Mouse (Mus musculus) embryonic fibroblast, embryonic 13.5 days (primary cell): ENCODE results near the gene Acot1. TPM values are rescaled to one million over a fixed set of nuclear protein-coding genes. Genes with fewer than 3 reads are reported as not detected.
"Not testable (repeated sequence)": the region's sequence is repeated elsewhere in the genome, so short reads cannot be mapped to it uniquely, and the experiment has no call there.

Experiments
- H3K27ac ChIP-seq: 2 replicates; pipeline ENCODE4 v1.5.1; 2012; ENCODE audit warnings: low read length, control low read depth, inconsistent platforms; ENCODE audit not compliant: insufficient read depth
- H3K4me1 ChIP-seq: 2 replicates; pipeline ENCODE4 v1.6.1; 2011; ENCODE audit warnings: low read length; ENCODE audit not compliant: control insufficient read depth, insufficient read depth
- H3K4me3 ChIP-seq: 2 replicates; pipeline ENCODE4 v1.5.1; 2011; ENCODE audit warnings: mild to moderate bottlenecking, control low read depth, low read length; ENCODE audit not compliant: insufficient read depth
- CTCF ChIP-seq: IDR thresholded peaks from 2 replicates; pipeline ENCODE4 v1.5.1; 2011; ENCODE audit warnings: mild to moderate bottlenecking, control low read depth, low read length, moderate library complexity, borderline replicate concordance; ENCODE audit not compliant: insufficient read depth
- POLR2A ChIP-seq: IDR thresholded peaks from 2 replicates; pipeline ENCODE4 v1.6.1; 2011; ENCODE audit warnings: low read depth, mild to moderate bottlenecking, control low read depth, low read length, moderate library complexity
- polyA plus RNA-seq: library from polyadenylated mRNA; stranded (reverse); fragments of >200 nt; gene quantifications from 2 replicates; pipeline ENCODE4 v1.2.4, GENCODE M21; 2011; ENCODE audit warnings: low read depth; ENCODE audit not compliant: missing spikeins, insufficient read length

The Acot1 gene
- polyA plus RNA-seq = 7.0 and 12.4 TPM in 2 replicates

DNA sequence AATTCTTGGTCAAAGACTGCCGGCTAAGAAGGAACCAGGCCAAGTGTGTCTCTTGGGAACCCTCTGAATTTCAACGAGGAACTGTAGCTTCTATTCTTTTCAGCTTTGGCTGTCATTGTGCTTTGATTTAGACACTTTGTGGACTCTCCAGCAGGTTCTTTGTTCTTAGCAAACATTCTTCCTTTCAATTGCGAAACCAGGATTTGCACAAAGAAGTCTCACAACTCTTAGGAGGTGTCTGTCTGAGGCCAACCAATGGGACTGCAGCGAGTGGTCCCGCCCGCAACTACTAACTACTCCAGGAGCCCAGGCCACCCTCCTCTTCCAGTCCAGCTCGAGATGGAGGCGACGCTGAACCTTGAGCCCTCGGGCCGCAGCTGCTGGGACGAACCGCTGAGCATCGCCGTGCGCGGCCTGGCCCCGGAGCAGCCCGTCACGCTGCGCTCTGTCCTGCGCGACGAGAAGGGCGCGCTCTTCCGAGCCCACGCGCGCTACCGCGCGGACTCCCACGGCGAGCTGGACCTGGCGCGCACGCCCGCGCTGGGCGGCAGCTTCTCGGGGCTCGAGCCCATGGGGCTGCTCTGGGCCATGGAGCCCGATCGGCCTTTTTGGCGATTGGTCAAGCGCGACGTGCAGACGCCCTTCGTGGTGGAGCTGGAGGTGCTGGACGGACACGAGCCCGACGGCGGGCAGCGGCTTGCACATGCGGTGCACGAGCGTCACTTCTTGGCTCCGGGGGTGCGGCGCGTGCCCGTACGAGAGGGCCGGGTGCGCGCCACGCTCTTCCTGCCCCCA, at the start of gene Acot1:
Gene Acot1 (plus strand): TSS at position 320 of the 795 bp plus-strand sequence.
- H3K4me1 ChIP-seq, H3K27ac ChIP-seq: not testable (repeated sequence)
- TF ChIP-seq POLR2A = peak; percentile 68
- peak within 1 kb of the TSS; percentile 26 for H3K4me3 ChIP-seq

DNA sequence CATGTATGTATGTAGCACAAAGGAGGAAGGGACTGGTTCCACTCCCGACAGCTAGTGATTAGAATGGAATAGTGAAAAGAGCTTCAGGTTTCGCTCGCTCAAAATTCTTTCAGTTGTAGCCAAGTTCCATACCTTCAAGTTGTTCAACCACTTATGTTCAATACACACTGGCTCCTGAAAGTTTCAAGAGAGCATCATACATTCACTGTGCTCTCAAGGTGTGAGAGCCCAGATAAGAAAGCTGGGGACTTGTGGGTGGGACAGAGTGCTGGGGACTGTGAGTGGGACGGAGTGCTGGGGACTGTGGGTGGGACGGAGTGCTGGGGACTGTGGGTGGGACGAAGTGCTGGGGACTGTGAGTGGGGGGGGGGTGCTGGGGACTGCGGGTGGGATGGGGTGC, 44.1 kb upstream of the Acot1 start:
- Histone ChIP-seq H3K4me1 (no peaks in the 10 kb centered on the region), H3K4me3 (no peak overlapping the region), H3K27ac (no peak overlapping the region)
- no peak for TF ChIP-seq POLR2A
- no peak for TF ChIP-seq CTCF

DNA sequence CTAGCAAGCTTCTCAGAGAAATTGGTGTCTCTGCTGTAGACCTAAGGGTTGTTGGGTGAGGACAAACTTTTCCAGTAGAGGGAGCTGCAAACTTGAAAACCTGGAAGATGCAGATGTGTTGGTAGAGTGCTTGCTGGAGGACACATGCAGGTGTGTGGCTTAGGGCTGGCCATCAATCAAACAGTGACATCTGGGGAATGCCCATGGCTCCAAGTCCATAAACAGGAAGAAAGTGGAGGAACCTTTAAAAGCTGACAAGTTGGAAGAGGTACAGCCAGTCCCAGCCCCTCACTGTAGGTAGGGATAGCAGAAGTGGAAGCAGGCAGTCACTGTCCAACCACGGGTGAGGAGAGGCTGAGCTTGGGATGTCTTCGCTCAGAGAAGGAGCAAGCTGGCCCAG, 37.2 kb upstream of the Acot1 start:
- TF ChIP-seq CTCF (no peak), POLR2A (no peak)
- H3K27ac ChIP-seq = no peak overlapping the region
- no peak overlapping the region for H3K4me3 ChIP-seq
- no peaks in the 10 kb centered on the region for H3K4me1 ChIP-seq

DNA sequence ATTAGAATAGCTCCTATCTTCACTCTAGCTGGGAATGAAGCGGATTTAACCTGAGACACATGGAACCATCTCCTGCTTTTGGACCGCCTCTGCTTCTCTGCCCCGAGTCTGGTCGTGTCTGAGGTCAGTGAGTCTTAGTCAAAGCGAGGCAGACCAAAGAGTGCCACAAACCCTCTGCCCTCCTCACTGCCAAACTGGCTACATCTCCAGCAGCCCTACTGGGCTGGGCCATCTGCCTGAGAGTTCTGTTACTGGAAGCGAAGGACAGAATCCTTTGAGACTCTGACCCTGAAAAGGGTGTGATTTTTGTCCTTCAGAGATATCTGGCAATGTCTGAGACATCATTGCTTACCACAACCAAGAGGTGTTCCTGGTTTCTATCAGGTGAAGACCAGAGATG, 30.4 kb upstream of the Acot1 start:
- TF ChIP-seq POLR2A (no peak), CTCF (no peak)
- H3K4me3 ChIP-seq = no peak overlapping the region
- no peak overlapping the region for H3K27ac ChIP-seq
- no peaks in the 10 kb centered on the region for H3K4me1 ChIP-seq

DNA sequence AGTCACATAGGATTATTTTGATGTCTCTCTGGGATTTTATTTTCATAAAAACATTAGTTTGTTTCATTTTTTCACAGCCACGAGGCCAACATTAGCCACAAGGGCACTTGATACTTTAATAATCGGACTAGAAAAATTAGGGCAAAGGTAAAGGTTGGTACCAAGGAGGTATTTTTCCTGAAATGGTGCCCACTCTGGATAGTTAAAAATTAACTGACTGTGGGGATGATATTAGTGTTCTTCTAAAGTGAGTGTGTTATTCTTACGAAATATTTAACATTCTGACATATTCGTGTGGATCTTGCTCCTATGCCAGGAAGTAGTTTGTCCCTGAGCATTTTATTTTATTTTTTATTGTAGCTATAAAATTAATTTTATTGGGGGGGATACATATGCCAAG, 27.7 kb upstream of the Acot1 start:
- no peak overlapping the region for H3K4me3 ChIP-seq
- H3K27ac ChIP-seq = no peak overlapping the region
- H3K4me1 ChIP-seq = no peaks in the 10 kb centered on the region; the same call in 1 of the 2 replicates
- TF ChIP-seq CTCF (no peak), POLR2A (no peak)

DNA sequence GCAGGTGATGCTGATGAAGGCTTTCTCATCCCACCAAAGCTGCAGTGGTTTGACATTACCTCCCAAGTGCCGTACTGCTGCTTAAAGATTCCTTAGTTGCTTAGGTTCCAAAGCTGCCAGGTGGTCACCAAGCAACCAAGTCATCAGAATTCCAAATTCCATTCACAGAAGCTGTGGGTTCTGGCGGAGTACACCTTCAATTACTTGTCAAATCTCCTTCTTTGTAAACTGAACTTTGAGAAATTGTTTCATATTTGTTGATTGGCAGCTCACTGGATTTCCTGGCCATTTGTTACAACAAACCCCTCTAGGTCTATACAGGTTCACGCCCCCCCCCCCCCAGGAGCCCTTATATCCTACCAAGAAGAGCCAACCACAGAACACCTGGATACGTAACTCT, 24.5 kb upstream of the Acot1 start, which contains the start of gene Heatr4:
Gene Heatr4 (minus strand): TSS at position 101 of the 400 bp plus-strand sequence.
- TF ChIP-seq CTCF (no peak), POLR2A (no peak)
- no peak within 1 kb of the TSS for H3K27ac ChIP-seq
- H3K4me3 ChIP-seq = no peak within 1 kb of the TSS
- peaks cover 2% of the 10 kb centered on the region; the same call in 1 of the 2 replicates for H3K4me1 ChIP-seq

DNA sequence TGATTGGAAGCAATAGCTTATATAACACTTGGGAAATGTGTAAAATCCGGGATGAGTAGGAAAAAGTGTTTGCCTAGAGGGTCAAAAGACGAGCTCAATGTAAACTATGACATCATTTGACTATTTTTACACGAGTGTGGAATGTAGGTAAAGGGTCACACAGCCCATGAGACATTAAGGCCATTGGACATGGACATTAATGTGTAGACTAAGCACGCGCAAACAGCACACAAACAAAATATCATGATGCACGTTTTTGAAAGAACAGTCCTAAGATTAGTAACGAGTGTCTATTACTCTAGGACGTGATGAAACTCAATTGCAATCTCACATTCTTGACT, 22.1 kb upstream of the Acot1 start:
- TF ChIP-seq CTCF (no peak), POLR2A (no peak)
- peak overlapping the region; percentile 37 for H3K4me3 ChIP-seq
- H3K4me1 ChIP-seq = peaks cover 2% of the 10 kb centered on the region; the same call in 1 of the 2 replicates
- peak overlapping the region; percentile 82 for H3K27ac ChIP-seq

DNA sequence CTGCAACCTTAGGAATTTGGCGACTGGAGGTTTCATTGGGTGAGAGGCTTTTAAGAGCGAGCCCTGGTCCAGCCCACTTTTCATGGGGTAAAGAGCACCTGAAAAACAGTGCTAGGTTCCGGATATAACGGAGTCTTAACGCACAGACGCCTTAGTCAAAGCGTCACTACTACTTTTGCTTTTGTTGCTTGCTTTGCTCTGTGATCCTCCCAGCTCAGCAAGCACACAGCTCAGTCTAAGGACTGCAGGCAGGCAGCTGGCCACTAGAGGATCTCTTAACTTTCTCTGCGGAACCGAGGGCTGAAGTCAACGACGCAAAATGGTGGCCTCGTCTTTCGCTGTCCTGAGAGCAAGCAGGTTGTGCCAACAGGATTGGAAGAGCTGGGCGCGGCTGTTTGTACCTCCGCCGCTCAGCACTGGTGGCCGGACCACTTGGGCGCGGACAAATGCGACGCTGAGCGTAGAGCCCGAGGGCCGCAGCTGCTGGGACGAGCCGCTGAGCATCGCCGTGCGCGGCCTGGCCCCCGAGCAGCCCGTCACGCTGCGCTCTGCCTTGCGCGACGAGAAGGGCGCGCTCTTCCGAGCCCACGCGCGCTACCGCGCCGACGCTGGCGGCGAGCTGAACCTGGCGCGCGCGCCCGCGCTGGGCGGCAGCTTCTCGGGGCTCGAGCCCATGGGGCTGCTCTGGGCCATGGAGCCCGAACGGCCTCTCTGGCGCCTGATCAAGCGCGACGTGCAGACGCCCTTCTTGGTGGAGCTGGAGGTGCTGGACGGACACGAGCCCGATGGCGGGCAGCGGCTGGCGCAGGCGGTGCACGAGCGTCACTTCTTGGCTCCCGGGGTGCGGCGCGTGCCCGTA, 21.5 kb upstream of the Acot1 start, which contains the start of gene Acot2:
Gene Acot2 (plus strand): TSS at position 279 of the 859 bp plus-strand sequence.
- TF ChIP-seq CTCF = peak; percentile 31; the same call in 1 of the 2 replicates
- TF ChIP-seq POLR2A = peak; percentile 78
- H3K4me3 ChIP-seq = peak within 1 kb of the TSS; percentile 37
- peak within 1 kb of the TSS; percentile 82 for H3K27ac ChIP-seq
- peaks cover 2% of the 10 kb centered on the region; the same call in 1 of the 2 replicates for H3K4me1 ChIP-seq

DNA sequence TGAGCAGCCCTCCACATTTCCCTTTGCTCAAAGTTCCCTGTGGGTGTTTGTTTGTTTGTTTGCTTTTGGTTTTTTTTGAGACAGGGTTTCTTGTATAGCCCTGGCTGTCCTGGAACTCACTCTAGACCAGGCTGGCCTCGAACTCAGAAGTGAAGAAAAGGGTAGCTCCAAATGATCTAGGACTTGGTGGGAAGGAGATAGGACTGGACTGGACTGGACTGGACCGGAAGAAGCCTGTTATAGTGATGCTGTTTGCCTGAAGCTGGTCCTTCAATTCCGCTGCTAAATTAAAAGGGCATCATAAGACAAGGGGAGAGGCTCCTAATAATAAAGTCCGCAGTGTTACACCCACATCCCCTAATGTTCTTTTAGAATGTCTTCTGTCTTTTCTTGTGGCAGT, 20.8 kb upstream of the Acot1 start:
- peak overlapping the region; percentile 37 for H3K4me3 ChIP-seq
- H3K27ac ChIP-seq = no peak overlapping the region; the same call in 1 of the 2 replicates
- TF ChIP-seq POLR2A = no peak
- no peak for TF ChIP-seq CTCF
- H3K4me1 ChIP-seq = peaks cover 2% of the 10 kb centered on the region; the same call in 1 of the 2 replicates

DNA sequence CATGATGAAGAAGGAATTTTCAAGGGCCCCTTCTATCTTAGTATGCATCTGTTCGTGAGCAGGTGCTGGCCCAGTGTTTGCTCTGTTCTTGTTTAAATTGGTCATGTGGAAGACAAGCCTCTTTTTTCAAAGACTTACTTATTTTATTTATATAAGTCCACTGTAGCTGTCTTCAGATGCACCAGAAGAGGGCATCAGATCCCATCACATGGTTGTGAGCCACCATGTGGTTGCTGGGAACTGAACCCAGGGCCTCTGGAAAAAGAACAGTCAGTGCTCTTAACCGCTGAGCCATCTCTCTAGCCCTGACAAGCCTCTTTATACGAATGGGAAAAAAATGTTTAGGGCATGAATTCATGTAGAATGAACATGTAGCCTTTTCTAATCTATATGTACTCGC, 19.9 kb upstream of the Acot1 start:
- peaks cover 2% of the 10 kb centered on the region; the same call in 1 of the 2 replicates for H3K4me1 ChIP-seq
- H3K4me3 ChIP-seq = no peak overlapping the region
- TF ChIP-seq POLR2A (no peak), CTCF (no peak)
- H3K27ac ChIP-seq = no peak overlapping the region
